Mouse (Mus musculus) heart, embryonic 15.5 days (tissue): ENCODE results near the gene Wbp1. TPM values are rescaled to one million over a fixed set of nuclear protein-coding genes. Genes with fewer than 3 reads are reported as not detected.
A peak's percentile ranks its signal among the peaks of the same experiment; 100 is the strongest.

Source experiments
- ATAC-seq: fragments of 200-750 bp; cut with Nextera tagmentation; replicated peaks from 2 replicates; pipeline ENCODE4 v1.8.0; 2017; ENCODE audit warnings: low read depth, moderate TSS enrichment; ENCODE audit not compliant: insufficient number of reproducible peaks, insufficient read depth, low FRiP score
- H3K27ac ChIP-seq: fragments of 300-500 bp; sonication (generic); 2 replicates; pipeline ENCODE4 v1.5.1; 2015; ENCODE audit warnings: mild to moderate bottlenecking, inconsistent platforms
- H3K27me3 ChIP-seq: fragments of 300-500 bp; sonication (generic); 2 replicates; pipeline ENCODE4 v1.6.1; 2015; ENCODE audit warnings: inconsistent platforms
- H3K36me3 ChIP-seq: fragments of 300-500 bp; sonication (generic); 2 replicates; pipeline ENCODE4 v1.6.1; 2015; ENCODE audit warnings: mild to moderate bottlenecking, inconsistent platforms
- H3K4me1 ChIP-seq: fragments of 300-500 bp; sonication (generic); replicated peaks from 2 replicates; pipeline ENCODE4 v1.6.1; 2015; ENCODE audit warnings: inconsistent platforms
- H3K4me2 ChIP-seq: fragments of 300-500 bp; sonication (generic); 2 replicates; pipeline ENCODE4 v1.6.1; 2015; ENCODE audit warnings: inconsistent platforms, mild to moderate bottlenecking, moderate library complexity
- H3K4me3 ChIP-seq: fragments of 300-500 bp; sonication (generic); 2 replicates; pipeline ENCODE4 v1.5.1; 2015; ENCODE audit warnings: mild to moderate bottlenecking, inconsistent platforms
- H3K9ac ChIP-seq: fragments of 300-500 bp; sonication (generic); 2 replicates; pipeline ENCODE4 v1.6.1; 2015; ENCODE audit warnings: mild to moderate bottlenecking, inconsistent platforms
- H3K9me3 ChIP-seq: fragments of 300-500 bp; sonication (generic); replicated peaks from 2 replicates; pipeline ENCODE4 v1.6.1; 2016; ENCODE audit warnings: inconsistent platforms
- WGBS: fragments of 180-500 bp; shearing (Covaris S2); methylation state at CpG from one replicate; pipeline ENCODE4 v1.1.7; 2015; ENCODE audit warnings: mixed read lengths; 5-methylcytosine and 5-hydroxymethylcytosine counted together
- polyA plus RNA-seq: library from polyadenylated mRNA; unstranded; fragments of >200 nt; fragmentation: Nextera tagmentation; extraction: Ambion mirVana; gene quantifications from 2 replicates; pipeline ENCODE4 v1.2.1, GENCODE M21; 2015

Wbp1 gene
- polyA plus RNA-seq, 1 experiment from 2014 or later: 81.9 TPM

DNA sequence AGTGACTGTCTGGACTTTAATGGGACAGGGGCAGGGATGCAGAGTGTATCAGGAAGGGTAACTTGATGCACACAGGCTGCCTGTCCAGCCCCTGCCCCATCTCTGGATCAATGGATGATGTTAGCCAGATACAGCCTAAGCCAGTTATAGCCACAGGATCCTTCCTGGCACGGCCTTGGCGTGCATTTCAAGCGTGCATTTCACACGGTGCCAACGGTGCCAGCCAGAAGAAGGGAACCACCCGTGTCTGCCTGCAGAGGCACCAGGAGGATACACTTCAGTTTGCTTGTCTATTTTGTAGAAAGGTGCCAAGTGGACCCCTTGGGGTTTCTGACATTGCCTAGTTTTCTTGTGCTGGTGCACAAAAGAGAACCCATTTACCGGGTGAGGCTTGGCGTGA is 18.7 kb upstream of the Wbp1 start:
- no peak for ATAC-seq
- WGBS: 91% methylated on average over 8 of the region's 8 CpGs
- H3K4me1 ChIP-seq: peaks cover 53% of the 10 kb centered on the region
- H3K4me3 ChIP-seq: no peak overlapping the region
- no peak overlapping the region for H3K9ac ChIP-seq
- H3K27ac ChIP-seq: no peak overlapping the region
- no peaks in the 10 kb centered on the region for H3K27me3 ChIP-seq
- no peaks in the 10 kb centered on the region for H3K9me3 ChIP-seq
- no peak overlapping the region for H3K4me2 ChIP-seq
- no peaks in the 10 kb centered on the region for H3K36me3 ChIP-seq

GRCm38 (mm10) chr6:83138056-83138455 is 16.7 kb upstream of the Wbp1 start:
- no peaks in the 10 kb centered on the region for H3K9me3 ChIP-seq
- ATAC-seq: no peak

DNA sequence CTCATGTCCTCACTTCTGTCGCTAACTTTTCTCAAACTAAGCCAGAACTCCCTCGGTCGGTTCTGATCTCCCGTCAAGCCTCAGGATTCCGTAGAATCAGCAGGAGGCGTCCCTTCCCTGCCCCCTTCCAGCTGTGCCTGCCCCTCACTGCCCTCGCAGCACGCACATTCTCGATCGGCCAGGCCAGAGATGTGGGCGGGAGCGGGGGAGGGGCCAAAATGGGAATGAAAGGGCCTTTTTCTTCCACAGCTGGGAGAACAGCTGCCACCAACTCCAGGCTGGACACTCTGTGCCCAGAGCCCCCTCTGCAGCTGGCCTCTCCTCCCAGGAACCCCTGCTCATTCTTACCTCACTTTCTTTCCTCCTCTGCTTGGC is 16.2 kb upstream of the Wbp1 start:
- H3K9me3 ChIP-seq: no peaks in the 10 kb centered on the region

More at GRCm38 (mm10) chr6:83138056-83138455, 16.7 kb upstream of the Wbp1 start:
- H3K27me3 ChIP-seq: no peaks in the 10 kb centered on the region
- peaks cover 52% of the 10 kb centered on the region for H3K4me1 ChIP-seq
- WGBS: 3% methylated on average over 11 of the region's 11 CpGs
- H3K27ac ChIP-seq: peak overlapping the region; percentile 100
- H3K4me3 ChIP-seq: peak overlapping the region; percentile 68
- peak overlapping the region; percentile 88 for H3K4me2 ChIP-seq
- peak overlapping the region; percentile 83 for H3K9ac ChIP-seq
- H3K36me3 ChIP-seq: no peaks in the 10 kb centered on the region

GRCm38 (mm10) chr6:83136881-83137575 is 15.7 kb upstream of the Wbp1 start:
- under 1% methylated on average over 26 of the region's 26 CpGs for WGBS
- Histone ChIP-seq H3K9me3 (no peaks in the 10 kb centered on the region), H3K4me1 (peaks cover 42% of the 10 kb centered on the region), H3K27ac (peak overlapping the region; percentile 100), H3K4me2 (peak overlapping the region; percentile 88), H3K36me3 (no peaks in the 10 kb centered on the region), H3K27me3 (no peaks in the 10 kb centered on the region), H3K9ac (peak overlapping the region; percentile 83), H3K4me3 (peak overlapping the region; percentile 68)
- ATAC-seq: peak; percentile 81

More for the DNA sequence above, 16.2 kb upstream of the Wbp1 start:
- Histone ChIP-seq H3K4me3 (peak overlapping the region; percentile 68), H3K4me2 (peak overlapping the region; percentile 88), H3K36me3 (no peaks in the 10 kb centered on the region), H3K27me3 (no peaks in the 10 kb centered on the region), H3K27ac (peak overlapping the region; percentile 100), H3K4me1 (peaks cover 47% of the 10 kb centered on the region), H3K9ac (peak overlapping the region; percentile 83)
- ATAC-seq: peak; percentile 82
- under 1% methylated on average over 12 of the region's 12 CpGs for WGBS

DNA sequence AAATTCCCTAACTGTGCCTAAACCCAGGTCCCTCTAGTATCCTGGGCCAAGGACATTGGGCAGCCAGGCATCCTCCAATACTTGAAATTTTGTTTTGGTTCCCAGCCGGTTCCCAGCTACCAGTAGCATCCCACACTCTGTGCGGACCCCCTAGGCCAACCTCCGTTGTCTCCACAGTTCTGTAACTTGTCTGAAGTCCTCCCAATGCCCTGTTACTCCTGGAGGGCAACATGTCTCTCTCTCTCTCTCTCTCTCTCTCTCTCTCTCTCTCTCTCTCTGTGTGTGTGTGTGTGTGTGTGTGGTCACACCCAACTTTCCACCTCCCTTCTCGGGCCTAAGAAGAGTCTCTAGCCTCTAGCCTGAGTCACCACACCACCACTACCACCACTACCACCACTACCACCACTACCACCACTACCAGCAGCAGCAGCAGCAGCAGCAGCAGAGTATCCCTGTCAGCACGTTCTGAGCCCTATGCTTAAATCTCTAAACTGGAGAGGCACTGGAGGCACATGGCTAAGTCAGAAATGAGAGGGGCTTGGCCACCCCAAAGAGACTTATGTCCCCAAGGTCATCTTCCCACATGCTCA is 15.0 kb upstream of the Wbp1 start:
- whole genome bisulfite sequencing: 26% methylated on average over 5 of the region's 5 CpGs
- Histone ChIP-seq H3K27ac (peak overlapping the region; percentile 100), H3K4me3 (peak overlapping the region; percentile 68), H3K27me3 (no peaks in the 10 kb centered on the region), H3K36me3 (no peaks in the 10 kb centered on the region), H3K4me1 (peaks cover 36% of the 10 kb centered on the region), H3K9ac (peak overlapping the region; percentile 83), H3K9me3 (no peaks in the 10 kb centered on the region), H3K4me2 (peak overlapping the region; percentile 88)
- ATAC-seq: no peak

DNA sequence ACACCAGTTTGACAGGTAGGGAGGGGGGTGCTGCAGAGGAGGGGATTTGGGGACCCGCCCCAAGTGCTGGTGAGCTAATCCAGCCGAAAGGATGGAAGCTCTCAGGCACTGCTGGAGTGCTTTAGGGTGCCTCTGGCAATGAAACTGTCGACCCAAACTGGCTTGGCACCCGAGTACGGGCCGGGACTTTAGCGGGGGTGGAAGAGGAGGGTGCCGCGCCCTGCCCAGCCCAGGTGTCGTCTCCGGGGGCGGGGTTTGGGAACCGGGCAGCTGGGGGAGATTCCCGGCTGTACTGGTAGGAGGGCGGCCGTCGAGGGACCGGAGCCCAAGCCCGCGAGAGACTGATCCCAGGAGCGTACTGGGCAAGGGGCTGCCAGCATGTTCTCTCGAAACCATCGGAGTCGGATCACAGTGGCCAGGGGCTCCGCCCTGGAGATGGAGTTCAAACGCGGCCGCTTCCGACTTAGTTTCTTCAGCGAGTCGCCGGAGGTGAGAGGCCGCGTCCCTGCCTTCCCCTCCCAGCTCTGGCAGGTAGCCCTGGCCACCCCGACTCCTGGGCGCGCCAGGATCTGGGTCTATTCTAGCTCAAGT is 14.3 kb upstream of the Wbp1 start:
- ATAC-seq: no peak
- 9% methylated on average over 37 of the region's 37 CpGs for WGBS

DNA sequence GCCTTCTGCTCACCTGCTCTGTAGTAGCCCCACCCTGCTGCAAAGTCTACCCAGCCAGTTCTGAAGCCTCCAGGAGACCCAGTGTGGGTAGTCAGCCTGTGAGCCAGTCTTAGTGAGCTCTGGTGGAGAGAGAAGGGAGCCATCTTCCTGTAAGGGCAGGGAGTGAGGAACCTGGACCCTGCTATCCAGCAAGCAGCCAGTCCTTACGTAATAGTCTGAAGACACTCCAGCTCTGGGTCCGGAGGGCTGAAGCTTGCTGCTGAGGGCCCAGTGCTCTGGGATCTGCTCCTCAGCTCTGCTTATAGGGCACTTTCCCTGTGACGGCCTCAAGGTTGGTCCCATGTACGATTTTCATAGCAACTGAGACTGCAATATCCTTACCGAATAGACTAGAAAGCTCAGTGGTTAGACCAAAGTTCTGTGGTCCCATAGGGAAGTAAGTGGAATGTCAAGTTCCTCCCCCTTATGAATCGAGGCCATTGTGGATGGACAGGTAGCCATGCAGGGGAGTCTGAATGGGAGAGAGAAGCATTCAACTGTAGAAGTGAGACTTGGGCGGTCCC is 13.7 kb upstream of the Wbp1 start, which contains the start of gene Rtkn:
Rtkn (plus strand) TSS at position 513 of the 563 bp plus-strand sequence.
- no peaks in the 10 kb centered on the region for H3K36me3 ChIP-seq
- H3K4me2 ChIP-seq: peak within 1 kb of the TSS; percentile 88
- no peaks in the 10 kb centered on the region for H3K9me3 ChIP-seq
- no peaks in the 10 kb centered on the region for H3K27me3 ChIP-seq
- H3K27ac ChIP-seq: peak within 1 kb of the TSS; percentile 100
- no peak for ATAC-seq
- H3K4me1 ChIP-seq: peaks cover 34% of the 10 kb centered on the region
- WGBS: 61% methylated on average over 7 of the region's 7 CpGs
- H3K4me3 ChIP-seq: peak within 1 kb of the TSS; percentile 68
- H3K9ac ChIP-seq: peak within 1 kb of the TSS; percentile 83

More for the DNA sequence above, 14.3 kb upstream of the Wbp1 start:
- H3K36me3 ChIP-seq: no peaks in the 10 kb centered on the region
- peak overlapping the region; percentile 100 for H3K27ac ChIP-seq
- peak overlapping the region; percentile 88 for H3K4me2 ChIP-seq
- H3K9ac ChIP-seq: peak overlapping the region; percentile 83
- no peaks in the 10 kb centered on the region for H3K27me3 ChIP-seq
- H3K4me3 ChIP-seq: peak overlapping the region; percentile 68
- H3K4me1 ChIP-seq: peaks cover 34% of the 10 kb centered on the region
- no peaks in the 10 kb centered on the region for H3K9me3 ChIP-seq

DNA sequence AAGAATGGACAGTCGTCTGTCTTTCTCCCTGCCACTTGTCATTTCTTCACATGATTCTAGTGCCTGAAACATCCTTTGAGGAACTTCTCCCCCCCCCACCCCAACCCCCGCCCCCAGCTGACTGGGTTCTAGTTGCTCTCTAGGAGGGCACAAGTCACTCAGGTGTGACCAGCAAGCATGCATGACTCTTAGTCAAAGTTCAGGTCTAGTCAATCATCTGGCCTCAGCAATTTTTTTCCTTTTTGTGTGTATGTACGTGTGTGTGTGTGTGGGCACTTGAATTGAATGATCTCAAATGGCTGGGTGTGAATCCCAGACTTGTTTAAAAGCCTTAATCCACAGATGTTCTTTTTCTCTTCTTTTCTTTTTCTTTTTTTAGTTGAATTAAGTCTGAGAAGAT is 12.9 kb upstream of the Wbp1 start:
- no peaks in the 10 kb centered on the region for H3K9me3 ChIP-seq

DNA sequence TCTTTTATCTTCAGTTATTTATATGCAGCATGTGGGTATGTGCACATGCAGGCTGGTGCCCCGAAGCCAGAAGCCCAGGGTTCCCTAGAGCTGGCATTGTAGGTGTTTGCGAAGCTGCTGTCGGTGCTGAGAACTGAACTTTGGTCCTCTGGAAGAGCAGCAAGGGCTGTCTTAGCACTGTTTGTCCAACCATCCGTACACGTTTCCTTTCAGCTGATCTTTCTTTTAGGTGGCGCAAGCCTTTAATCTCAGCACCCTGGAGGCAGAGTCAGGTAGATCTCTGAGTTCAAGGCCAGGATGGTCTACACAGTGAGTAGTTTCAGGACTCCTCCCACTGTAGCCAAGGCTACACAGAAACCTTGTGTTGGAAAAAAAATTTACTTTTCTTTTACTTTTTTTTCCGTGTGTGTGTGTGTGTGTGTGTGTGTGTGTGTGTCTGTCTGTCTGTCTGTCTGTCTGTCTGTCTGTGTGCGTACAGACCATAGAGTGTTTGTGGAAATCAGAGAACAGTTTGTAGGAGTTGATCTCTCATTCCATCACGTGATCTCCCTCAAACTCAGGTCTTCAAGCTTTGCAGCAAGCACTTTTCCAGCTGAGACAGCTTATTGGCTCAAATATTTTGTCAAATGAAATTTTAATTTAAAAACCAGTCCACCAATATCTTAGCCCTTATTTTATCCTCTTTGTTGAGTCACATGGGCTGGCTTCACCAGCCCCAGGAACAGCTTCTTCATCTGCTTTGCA is 11.0 kb upstream of the Wbp1 start:
- H3K36me3 ChIP-seq: no peaks in the 10 kb centered on the region
- no peak for ATAC-seq
- H3K27me3 ChIP-seq: no peaks in the 10 kb centered on the region
- H3K4me2 ChIP-seq: no peak overlapping the region
- no peak overlapping the region for H3K4me3 ChIP-seq
- no peak overlapping the region for H3K27ac ChIP-seq
- no peaks in the 10 kb centered on the region for H3K9me3 ChIP-seq
- peaks cover 17% of the 10 kb centered on the region for H3K4me1 ChIP-seq
- H3K9ac ChIP-seq: no peak overlapping the region
- WGBS: 79% methylated on average over 9 of the region's 9 CpGs

More for the DNA sequence above, 12.9 kb upstream of the Wbp1 start:
- Histone ChIP-seq H3K36me3 (no peaks in the 10 kb centered on the region), H3K4me1 (peaks cover 33% of the 10 kb centered on the region), H3K4me3 (no peak overlapping the region), H3K27me3 (no peaks in the 10 kb centered on the region), H3K4me2 (no peak overlapping the region), H3K9ac (no peak overlapping the region), H3K27ac (no peak overlapping the region)
- ATAC-seq: no peak
- WGBS: 64% methylated on average over 3 of the region's 3 CpGs

DNA sequence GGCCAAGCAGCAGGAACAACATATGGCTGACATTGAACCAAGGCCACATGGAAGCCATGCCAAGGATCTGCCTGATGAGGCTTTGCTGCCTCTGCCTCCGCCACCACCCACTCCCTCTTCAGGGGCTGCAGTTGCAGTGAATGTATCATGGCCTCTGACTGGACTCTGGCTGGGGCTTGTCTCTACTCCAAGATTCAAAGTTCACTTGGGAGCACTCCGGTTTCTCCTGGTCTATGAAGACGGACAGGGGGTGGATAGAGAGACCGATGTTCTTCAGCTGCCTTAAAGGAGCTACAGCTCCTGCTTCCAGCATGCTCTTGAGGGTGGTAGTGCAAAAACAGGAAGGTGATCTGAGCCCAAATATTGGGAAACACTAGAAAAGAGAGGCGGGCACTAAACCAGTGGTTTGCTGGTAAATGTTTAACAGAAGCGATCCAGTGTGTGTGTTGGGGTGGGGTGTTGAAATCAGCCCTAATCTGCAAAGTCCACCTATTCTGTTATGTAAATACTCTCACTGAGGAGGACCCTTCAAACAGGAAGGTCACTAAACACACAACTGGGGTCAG is 10.2 kb upstream of the Wbp1 start:
- ATAC-seq: no peak
- Histone ChIP-seq H3K36me3 (no peaks in the 10 kb centered on the region), H3K4me3 (no peak overlapping the region), H3K4me1 (peaks cover 13% of the 10 kb centered on the region), H3K9ac (no peak overlapping the region), H3K27ac (no peak overlapping the region), H3K4me2 (no peak overlapping the region), H3K9me3 (no peaks in the 10 kb centered on the region), H3K27me3 (no peaks in the 10 kb centered on the region)
- 68% methylated on average over 6 of the region's 6 CpGs for WGBS
